Mouse (Mus musculus) small intestine, adult 2 months (tissue): Measurements from ENCODE around the gene Gm28308.

ENCODE experiments used
- CTCF ChIP-seq: fragments of 200-500 bp; IDR thresholded peaks from 2 replicates; pipeline ENCODE4 v1.5.1; 2012; ENCODE audit warnings: low read depth, mild to moderate bottlenecking, control low read depth, inconsistent platforms, low read length, moderate library complexity, mixed read lengths; ENCODE audit not compliant: insufficient replicate concordance, insufficient read length; ENCODE audit errors: extremely low read depth
- POLR2A ChIP-seq: fragments of 200-500 bp; IDR thresholded peaks from 2 replicates; pipeline ENCODE4 v1.6.1; 2012; ENCODE audit warnings: low read depth, mild to moderate bottlenecking, control low read depth, inconsistent platforms, low read length, moderate library complexity

- no peak for TF ChIP-seq CTCF
- TF ChIP-seq POLR2A = no peak
Measured at GRCm38 (mm10) chr6:52231885-52232567, 18.9 kb upstream of the Gm28308 start.
